Mouse (Mus musculus): ENCODE measurements at regions not wholly inside any gene's neighbourhood (a gene's known extent, or its start where the extent isn't known, plus 50 kb on each side); places are given as distances from the start of the nearest gene placed in this dataset.

- no peak for DNase-seq
Measured at GRCm38 (mm10) chr11:71414403-71415140, 184.0 kb upstream of the Nlrp1b start.

DNA sequence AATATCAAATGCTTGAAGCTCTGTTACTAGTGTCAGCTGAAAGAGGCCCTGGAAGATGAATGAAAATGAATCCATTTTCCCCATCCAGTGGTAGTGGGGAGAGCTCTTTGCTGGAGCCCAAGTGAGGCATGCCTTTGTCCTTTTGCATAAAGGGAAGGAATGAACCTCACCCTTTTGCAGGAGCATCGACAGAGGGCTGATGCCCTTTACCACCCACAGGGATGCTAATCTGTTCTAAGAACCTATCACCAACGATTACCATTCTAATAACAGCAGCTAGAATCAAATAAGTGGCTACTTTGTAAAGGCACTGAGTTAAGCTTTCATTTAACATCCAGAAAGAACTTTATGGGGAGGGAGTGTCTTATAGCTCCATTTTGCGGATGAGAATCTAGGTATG is 184.9 kb upstream of the Nlrp1b start:
- no peak for DNase-seq

GRCm38 (mm10) chr11:71422291-71422840 is 191.8 kb upstream of the Nlrp1b start:
- DNase-seq: no peak

DNA sequence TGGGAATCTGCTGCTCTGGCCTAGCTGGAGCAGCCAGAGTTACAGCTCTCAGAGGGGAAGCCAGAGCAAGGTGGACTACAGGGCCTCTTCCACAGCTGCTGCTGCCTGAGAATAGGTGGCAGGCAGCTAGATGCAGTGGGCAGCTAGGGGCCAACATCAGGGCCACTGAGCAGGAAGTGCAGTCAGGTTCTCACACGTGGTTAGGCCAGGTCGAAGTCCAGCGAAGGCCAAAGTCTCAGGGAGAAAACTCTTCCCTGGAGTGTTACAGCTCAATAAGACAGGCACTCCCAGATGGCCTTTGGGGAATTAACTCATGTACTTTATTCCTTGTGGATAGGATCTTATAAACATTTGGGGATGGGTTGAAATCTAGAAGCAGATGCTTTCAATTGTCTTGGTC is 192.7 kb upstream of the Nlrp1b start:
- no peak for DNase-seq

- no peak for DNase-seq
Measured at GRCm38 (mm10) chr11:71424879-71425278, 194.3 kb upstream of the Nlrp1b start.

GRCm38 (mm10) chr11:71429739-71430138 is 199.2 kb upstream of the Nlrp1b start:
- DNase-seq: no peak

DNA sequence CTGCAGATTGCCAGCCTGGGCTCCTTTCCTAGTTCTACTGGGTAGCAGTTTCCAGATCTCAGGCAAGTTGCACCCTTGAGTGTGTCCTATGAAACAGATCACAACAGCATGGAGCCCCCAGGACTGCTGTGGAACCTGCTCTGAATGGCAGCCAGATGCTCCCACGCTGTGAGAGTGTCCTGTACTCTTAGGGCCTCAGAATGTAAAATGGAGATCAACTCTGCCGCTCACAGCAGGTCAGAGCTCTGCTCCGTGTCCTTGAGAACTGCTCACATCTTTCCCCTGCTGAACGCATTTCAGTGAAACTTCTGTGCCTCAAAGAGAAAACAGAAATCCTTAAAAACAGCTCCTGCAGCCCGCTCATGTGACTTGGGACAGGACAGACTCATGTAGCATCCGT is 203.7 kb upstream of the Nlrp1b start:
- no peak for DNase-seq

DNA sequence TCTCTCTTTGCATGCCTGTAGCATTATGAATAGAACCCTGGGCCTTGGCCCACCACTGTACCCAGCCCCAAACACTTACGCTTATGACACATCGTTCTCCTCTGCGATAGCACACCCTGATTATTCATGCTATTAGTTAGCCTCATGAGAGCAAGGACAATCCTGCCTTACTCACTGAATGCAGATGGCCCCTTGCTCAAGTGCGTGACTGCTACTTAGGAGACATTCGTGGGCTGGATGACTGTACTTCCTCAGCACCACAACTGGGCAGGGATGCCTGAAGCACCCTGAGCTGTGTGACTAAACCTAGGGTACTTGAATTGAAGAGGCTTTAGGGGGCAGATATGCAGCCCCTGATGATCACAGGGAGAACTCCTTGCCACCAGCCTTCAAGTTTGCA is 204.4 kb upstream of the Nlrp1b start:
- no peak for DNase-seq

DNA sequence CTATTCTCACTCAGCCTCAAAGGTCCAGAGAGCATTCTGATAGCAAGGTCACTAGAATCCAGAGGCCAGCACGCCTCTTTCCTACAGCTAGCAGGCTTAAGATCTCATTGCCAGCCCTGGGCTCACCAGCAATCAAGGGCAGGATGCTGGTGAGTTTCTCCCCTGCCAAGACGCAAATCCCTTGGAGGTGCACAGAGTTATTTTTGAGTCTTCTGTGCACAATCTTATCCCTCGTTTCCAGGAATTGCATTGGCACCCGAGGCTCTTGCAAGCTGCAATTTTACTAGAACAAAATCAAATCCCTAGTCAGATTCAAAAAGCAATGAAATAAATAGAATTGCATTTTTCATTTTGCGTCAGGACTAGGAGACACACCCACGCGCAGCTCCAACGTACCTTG is 205.2 kb upstream of the Nlrp1b start:
- no peak for DNase-seq

GRCm38 (mm10) chr11:71436335-71436734 is 205.8 kb upstream of the Nlrp1b start:
- no peak for DNase-seq

GRCm38 (mm10) chr11:71436801-71437200 is 206.3 kb upstream of the Nlrp1b start:
- DNase-seq: no peak

- DNase-seq: no peak
Measured at GRCm38 (mm10) chr11:71439871-71440270, 209.3 kb upstream of the Nlrp1b start.

DNA sequence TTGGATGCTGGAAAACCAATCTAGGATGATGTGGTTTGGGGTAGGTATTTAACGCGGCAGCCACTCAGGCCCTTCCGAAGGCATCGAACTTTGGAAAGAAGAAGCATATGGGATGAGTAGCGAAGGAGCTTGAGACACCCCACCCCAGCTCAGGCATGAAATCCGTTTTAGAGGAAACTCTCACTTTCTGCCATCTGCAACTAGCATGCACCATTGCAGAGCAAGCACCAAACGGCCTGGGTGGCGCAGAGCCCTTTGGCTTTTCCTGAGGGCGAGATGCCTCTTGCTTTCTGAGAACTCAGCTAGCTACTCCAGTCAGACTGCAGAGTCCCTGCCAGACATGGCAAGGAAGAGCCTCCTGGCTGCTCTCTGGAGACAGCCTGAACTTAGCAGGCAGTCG is 209.9 kb upstream of the Nlrp1b start:
- no peak for DNase-seq

DNA sequence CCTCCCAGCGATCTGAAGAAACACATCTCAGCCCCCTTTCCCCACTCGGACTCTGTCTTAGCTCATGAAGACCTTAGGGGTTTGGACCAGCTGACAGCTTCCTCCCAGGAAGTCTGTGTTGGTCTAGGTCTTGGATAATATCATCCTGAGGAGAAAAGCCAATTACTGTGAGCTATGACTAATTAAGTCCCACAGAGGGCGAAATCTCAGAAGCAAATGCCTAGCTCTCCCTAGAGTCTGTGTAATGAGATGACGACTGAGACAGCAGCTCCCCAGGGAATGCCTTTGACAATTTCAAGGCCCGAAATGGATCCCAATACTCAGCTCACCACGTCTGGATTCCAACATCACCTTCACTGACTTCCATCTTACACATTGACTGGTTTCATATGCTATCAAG is 213.5 kb upstream of the Nlrp1b start:
- DNase-seq: no peak

DNA sequence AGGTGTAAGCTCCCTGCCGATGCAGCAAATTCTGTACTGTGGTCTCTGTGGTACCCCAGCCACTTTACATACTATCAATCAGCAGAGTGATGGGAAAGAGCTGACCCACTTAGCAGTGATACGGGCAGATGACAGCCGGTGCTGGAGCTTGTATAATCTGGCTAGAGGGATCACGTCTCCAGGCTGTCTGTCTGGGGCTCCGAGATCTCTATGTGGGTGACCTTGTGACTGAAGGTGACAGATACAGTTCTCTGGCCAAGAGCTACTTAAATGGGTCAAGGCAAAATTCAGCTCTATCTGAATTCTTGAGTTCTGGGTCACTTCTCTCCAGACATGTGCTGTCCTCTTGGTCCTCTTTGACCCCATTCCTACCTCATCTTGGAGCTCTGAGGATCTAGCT is 216.1 kb upstream of the Nlrp1b start:
- DNase-seq: no peak

GRCm38 (mm10) chr11:71447841-71448745 is 217.6 kb upstream of the Nlrp1b start:
- no peak for DNase-seq

DNA sequence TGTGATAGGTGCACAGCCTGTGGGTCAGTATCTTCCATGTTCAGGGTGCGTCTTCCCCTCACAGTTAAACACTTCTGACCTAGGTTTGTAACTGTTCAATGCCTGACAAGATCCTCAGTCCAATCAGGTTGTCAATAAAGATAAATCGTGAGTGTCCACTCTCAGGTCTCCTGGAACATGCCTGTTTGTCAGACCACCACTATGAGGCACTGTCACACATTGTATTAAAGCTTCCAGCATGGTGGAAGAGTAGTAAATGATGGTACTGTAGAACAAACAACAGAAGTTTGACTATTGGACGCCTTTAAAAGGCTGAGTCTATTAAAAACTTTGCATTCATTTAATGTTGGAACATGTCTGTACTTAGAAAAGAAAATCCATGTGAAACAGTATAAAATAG is 249.6 kb upstream of the Nlrp1b start:
- DNase-seq: no peak

DNA sequence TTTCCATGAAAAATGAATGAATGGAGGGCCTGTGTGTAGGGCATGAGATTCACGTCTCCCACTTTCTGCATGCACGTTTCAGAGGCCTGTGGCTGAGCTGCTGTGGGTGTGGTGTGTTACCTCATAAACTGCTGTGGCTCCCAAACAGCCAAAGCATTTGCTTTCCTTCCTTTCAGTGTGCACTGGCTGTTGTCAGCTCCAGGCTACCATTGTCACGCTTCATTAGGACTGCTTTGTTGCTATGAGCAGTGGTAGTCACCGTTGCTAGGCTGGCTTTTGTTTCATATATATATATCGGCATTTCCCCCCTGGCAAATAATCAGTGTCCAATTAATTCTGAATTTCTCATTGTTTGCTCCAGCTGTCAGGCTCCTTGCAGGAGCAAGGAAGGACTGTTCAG is 251.9 kb upstream of the Wscd1 start:
- DNase-seq: no peak

DNA sequence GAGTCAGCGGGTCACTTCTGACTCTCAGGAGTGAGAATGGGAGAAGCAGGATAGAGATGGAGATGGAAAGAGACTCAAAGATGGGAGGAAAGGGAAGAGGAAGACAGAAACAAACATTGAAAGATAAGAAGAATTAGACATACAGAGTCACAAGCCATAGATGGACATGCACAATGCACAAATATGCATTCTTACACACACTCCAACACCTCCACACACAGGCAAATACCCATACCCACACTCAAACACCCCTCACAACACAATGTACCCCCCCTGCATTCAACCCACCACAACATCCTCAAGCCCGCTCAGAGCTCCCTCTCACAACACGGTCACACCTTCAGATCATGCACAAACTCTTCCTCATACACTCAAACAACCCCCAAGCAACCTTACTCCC is 251.4 kb upstream of the Wscd1 start:
- no peak for DNase-seq

DNA sequence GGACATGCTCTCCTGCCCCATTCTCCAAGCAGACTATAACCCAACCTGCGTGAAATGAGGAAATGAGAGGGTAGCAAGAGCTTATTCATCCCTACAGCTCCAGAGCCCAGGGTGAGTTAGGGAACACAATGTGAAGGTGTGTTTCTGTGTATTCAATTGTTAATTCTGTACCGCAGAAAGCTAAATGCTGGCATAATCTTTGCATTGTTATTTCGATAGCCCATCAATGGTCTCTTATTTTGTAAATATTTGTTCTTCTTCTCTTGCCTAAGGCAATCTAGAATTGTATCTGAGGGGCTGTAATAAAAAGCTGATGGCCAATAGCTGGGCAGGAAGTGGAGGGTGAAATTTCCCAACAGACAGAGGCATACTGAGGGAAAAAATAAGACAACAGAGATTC is 247.6 kb upstream of the Wscd1 start:
- DNase-seq: no peak

DNA sequence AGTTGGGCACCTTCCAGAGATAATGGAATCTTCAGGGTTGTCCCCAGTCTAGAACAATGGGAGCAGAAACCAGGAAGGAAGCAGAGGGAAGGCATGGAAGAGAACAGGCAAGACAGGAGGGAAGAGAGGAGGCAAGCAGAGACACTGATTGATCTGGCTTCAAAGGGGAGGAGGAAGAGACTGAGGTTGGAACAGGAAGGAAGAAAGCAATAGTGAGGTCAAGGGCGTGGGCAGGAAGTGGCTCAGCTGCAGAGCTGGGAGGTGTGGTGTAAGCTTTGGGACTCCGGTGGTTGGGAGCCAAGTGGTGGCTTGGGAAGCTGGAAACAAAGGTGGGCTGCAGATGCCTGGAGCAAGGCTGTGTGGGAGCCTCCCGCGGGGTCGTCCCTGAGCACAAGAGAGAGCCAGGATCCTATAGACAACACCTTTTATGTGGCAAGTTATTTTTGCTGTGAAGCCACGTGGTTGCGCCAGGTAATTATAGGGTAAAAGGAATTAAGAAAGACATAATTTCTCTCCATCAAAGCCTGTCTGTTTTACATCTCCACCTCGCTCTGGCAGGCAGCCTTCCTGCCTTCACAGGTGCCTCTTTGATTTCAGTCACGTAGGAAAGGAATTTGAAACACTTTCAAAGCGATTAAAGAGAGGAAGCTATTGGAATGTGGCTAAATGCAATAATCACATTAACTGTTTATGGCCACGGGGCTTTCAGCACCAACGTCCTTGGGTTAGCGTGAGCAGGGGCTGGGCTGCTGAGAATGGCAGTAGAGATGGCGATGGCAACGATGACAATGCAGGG is 237.3 kb upstream of the Wscd1 start:
- no peak for DNase-seq

GRCm38 (mm10) chr11:71513067-71513350 is 236.7 kb upstream of the Wscd1 start:
- DNase-seq: no peak

GRCm38 (mm10) chr11:71515264-71515663 is 234.5 kb upstream of the Wscd1 start:
- DNase-seq: no peak
